Mouse (Mus musculus) embryonic facial prominence, embryonic 14.5 days (tissue): ENCODE measurements around the gene Ampd2. TPM values are rescaled to one million over a fixed set of nuclear protein-coding genes. Genes with fewer than 3 reads are reported as not detected.

Experiments used
- ATAC-seq: fragments of 200-750 bp; cut with Nextera tagmentation; 2 replicates; pipeline ENCODE4 v1.8.0; 2017; ENCODE audit warnings: low read depth, moderate number of reproducible peaks, moderate TSS enrichment
- DNase-seq: peaks from one replicate; pipeline ENCODE4 v3.0.0-alpha.2; 2015; ENCODE audit warnings: low spot score
- H3K27ac ChIP-seq: fragments of 300-500 bp; sonication (generic); replicated peaks from 2 replicates; pipeline ENCODE4 v1.5.1; 2014; ENCODE audit warnings: low read depth, mild to moderate bottlenecking, low read length, moderate library complexity
- H3K27me3 ChIP-seq: fragments of 300-500 bp; sonication (generic); replicated peaks from 2 replicates; pipeline ENCODE4 v1.6.1; 2014; ENCODE audit warnings: low read length; ENCODE audit not compliant: control insufficient read depth, insufficient read depth
- H3K36me3 ChIP-seq: fragments of 300-500 bp; sonication (generic); 2 replicates; pipeline ENCODE4 v1.6.1; 2014; ENCODE audit warnings: low read length, mixed read lengths; ENCODE audit not compliant: control insufficient read depth, insufficient read depth
- H3K4me1 ChIP-seq: fragments of 300-500 bp; sonication (generic); 2 replicates; pipeline ENCODE4 v1.6.1; 2014; ENCODE audit warnings: antibody characterized with exemption, low read length; ENCODE audit not compliant: control insufficient read depth, insufficient read depth
- H3K4me2 ChIP-seq: fragments of 300-500 bp; sonication (generic); 2 replicates; pipeline ENCODE4 v1.6.1; 2014; ENCODE audit warnings: low read depth, mild to moderate bottlenecking, low read length, moderate library complexity, mixed read lengths
- H3K4me3 ChIP-seq: fragments of 300-500 bp; sonication (generic); 2 replicates; pipeline ENCODE4 v1.5.1; 2014; ENCODE audit warnings: low read depth, mild to moderate bottlenecking, low read length
- H3K9ac ChIP-seq: fragments of 300-500 bp; sonication (generic); 2 replicates; pipeline ENCODE4 v1.6.1; 2014; ENCODE audit warnings: low read depth, mild to moderate bottlenecking, low read length, moderate library complexity, mixed read lengths
- H3K9me3 ChIP-seq: fragments of 300-500 bp; sonication (generic); 2 replicates; pipeline ENCODE4 v1.6.1; 2016; ENCODE audit warnings: low read length; ENCODE audit not compliant: control insufficient read depth
- WGBS: fragments of 180-500 bp; shearing (Covaris S2); extraction: QIAGEN DNeasy Blood & Tissue Kit; methylation state at CpG from one replicate; pipeline ENCODE4 v1.1.7; 2014; 5-methylcytosine and 5-hydroxymethylcytosine counted together
- polyA plus RNA-seq: library from polyadenylated mRNA; unstranded; fragments of >200 nt; fragmentation: Nextera tagmentation; extraction: Ambion mirVana; gene quantifications from 2 replicates; pipeline ENCODE4 v1.2.1, GENCODE M21; 2014

Gene Ampd2
- polyA plus RNA-seq, 1 experiment from 2014 or later: 31.6 TPM

- Histone ChIP-seq H3K9me3 (no peaks in the 10 kb centered on the region), H3K4me1 (peaks cover 47% of the 10 kb centered on the region), H3K4me2 (peak overlapping the region; percentile 100), H3K36me3 (peaks cover 7% of the 10 kb centered on the region; the same call in 1 of the 2 replicates), H3K27me3 (no peaks in the 10 kb centered on the region), H3K9ac (peak overlapping the region; percentile 76), H3K27ac (peak overlapping the region; percentile 89), H3K4me3 (peak overlapping the region; percentile 70)
- 14% methylated on average over 13 of the region's 13 CpGs for WGBS
- no peak for DNase-seq
- ATAC-seq: peak; percentile 4; the same call in 1 of the 2 replicates
Observed at GRCm38 (mm10) chr3:108084767-108085270, 1.6 kb downstream of the Ampd2 start.

GRCm38 (mm10) chr3:108083904-108084407, 2.5 kb downstream of the Ampd2 start:
- Histone ChIP-seq H3K4me1 (peaks cover 41% of the 10 kb centered on the region), H3K9me3 (no peaks in the 10 kb centered on the region), H3K36me3 (peaks cover 13% of the 10 kb centered on the region; the same call in 1 of the 2 replicates), H3K4me3 (no peak overlapping the region), H3K9ac (0 out of 2 replicates have a peak overlapping the region, but pooled peaks have one; percentile 76), H3K27me3 (no peaks in the 10 kb centered on the region), H3K4me2 (peak overlapping the region; percentile 100; the same call in 1 of the 2 replicates), H3K27ac (no peak overlapping the region)
- ATAC-seq (no peak), DNase-seq (no peak)
- 82% methylated on average over 4 of the region's 4 CpGs for WGBS

GRCm38 (mm10) chr3:108083161-108083560, 3.3 kb downstream of the Ampd2 start:
- Histone ChIP-seq H3K27me3 (no peaks in the 10 kb centered on the region), H3K9ac (no peak overlapping the region), H3K4me1 (peaks cover 35% of the 10 kb centered on the region), H3K4me3 (no peak overlapping the region), H3K36me3 (peaks cover 20% of the 10 kb centered on the region; the same call in 1 of the 2 replicates), H3K9me3 (no peaks in the 10 kb centered on the region), H3K27ac (no peak overlapping the region), H3K4me2 (no peak overlapping the region)
- WGBS: 39% methylated on average over 2 of the region's 2 CpGs
- DNase-seq (no peak), ATAC-seq (no peak)

- DNase-seq: no peak
Observed at GRCm38 (mm10) chr3:108082251-108082875, 4.1 kb downstream of the Ampd2 start.

GRCm38 (mm10) chr3:108081681-108082080, 4.8 kb downstream of the Ampd2 start:
- Histone ChIP-seq H3K9me3 (no peaks in the 10 kb centered on the region), H3K27ac (0 out of 2 replicates have a peak overlapping the region, but pooled peaks have one; percentile 6), H3K36me3 (peaks cover 34% of the 10 kb centered on the region), H3K4me2 (peak overlapping the region; percentile 10; the same call in 1 of the 2 replicates), H3K4me1 (peaks cover 25% of the 10 kb centered on the region), H3K27me3 (no peaks in the 10 kb centered on the region), H3K4me3 (no peak overlapping the region), H3K9ac (0 out of 2 replicates have a peak overlapping the region, but pooled peaks have one; percentile 25)
- WGBS: 64% methylated on average over 2 of the region's 4 CpGs
- DNase-seq (no peak), ATAC-seq (no peak)

More at GRCm38 (mm10) chr3:108082251-108082875, 4.1 kb downstream of the Ampd2 start:
- WGBS: 78% methylated on average over 1 of the region's 1 CpGs
- H3K36me3 ChIP-seq: peaks cover 28% of the 10 kb centered on the region
- ATAC-seq: no peak
- H3K27ac ChIP-seq: peak overlapping the region; percentile 39
- no peaks in the 10 kb centered on the region for H3K27me3 ChIP-seq
- H3K4me3 ChIP-seq: no peak overlapping the region
- no peaks in the 10 kb centered on the region for H3K9me3 ChIP-seq
- peaks cover 32% of the 10 kb centered on the region for H3K4me1 ChIP-seq
- H3K9ac ChIP-seq: 0 out of 2 replicates have a peak overlapping the region, but pooled peaks have one; percentile 37
- peak overlapping the region; percentile 10; the same call in 1 of the 2 replicates for H3K4me2 ChIP-seq

GRCm38 (mm10) chr3:108076836-108077235, 9.6 kb downstream of the Ampd2 start:
- H3K9ac ChIP-seq: no peak overlapping the region
- no peaks in the 10 kb centered on the region for H3K9me3 ChIP-seq
- no peaks in the 10 kb centered on the region for H3K27me3 ChIP-seq
- H3K4me3 ChIP-seq: no peak overlapping the region
- H3K4me2 ChIP-seq: no peak overlapping the region
- no peak overlapping the region for H3K27ac ChIP-seq
- 90% methylated on average over 2 of the region's 9 CpGs for WGBS
- ATAC-seq (no peak), DNase-seq (no peak)
- peaks cover 4% of the 10 kb centered on the region; the same call in 1 of the 2 replicates for H3K4me1 ChIP-seq
- peaks cover 77% of the 10 kb centered on the region for H3K36me3 ChIP-seq

GRCm38 (mm10) chr3:108072983-108073569, 13.4 kb downstream of the Ampd2 start:
- Histone ChIP-seq H3K4me2 (no peak overlapping the region), H3K36me3 (peaks cover 59% of the 10 kb centered on the region)

DNA sequence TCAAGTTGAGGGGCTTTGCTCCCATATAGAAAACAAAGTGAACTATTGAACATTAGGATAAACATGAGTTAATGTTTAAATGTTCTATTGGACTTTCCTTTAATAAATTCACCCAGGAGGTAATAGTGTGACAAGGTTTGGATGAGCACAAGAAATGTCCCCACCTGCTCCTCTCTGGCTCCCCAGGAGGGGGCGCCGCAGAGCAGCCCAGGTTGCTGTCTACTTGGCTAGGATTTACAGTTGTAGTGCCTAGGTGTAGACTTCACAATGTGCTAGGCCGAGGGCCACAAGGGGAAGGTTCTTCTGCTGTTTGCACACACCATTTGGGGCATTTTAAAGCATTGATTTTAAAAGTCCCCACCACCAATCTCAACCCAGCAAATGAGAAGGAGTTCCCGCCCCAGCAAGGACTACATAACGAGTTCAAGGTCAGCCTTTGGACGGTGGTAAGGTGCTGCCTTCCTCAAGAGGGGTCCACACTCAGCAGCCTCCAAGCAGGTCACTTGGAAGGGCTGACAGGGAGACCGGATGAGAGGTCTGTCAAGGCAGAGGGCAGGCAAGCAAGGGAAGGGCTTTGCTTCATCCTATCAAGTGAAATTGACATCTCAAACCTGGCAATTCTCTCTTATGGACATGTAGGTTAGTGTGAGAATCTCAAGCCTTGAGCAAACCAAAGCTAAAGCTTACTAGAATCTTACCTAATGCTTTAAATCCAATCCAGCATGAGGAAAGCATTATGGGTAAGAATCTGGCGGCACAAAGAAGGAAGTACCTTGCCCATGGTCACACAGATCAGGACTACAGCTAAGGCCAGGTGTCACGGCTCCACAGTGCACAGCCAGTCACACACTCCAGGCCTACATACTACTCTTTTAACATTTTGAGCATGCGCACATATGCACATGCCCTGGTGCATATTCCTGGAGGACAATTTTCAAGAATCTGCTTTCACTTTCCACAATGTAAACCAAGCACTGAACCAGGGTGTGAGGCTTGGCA, 15.9 kb downstream of the Ampd2 start:
- DNase-seq (no peak), ATAC-seq (no peak)
- no peak overlapping the region for H3K9ac ChIP-seq
- H3K4me3 ChIP-seq: no peak overlapping the region
- peaks cover 34% of the 10 kb centered on the region for H3K36me3 ChIP-seq
- WGBS: 64% methylated on average over 10 of the region's 10 CpGs
- no peaks in the 10 kb centered on the region for H3K4me1 ChIP-seq
- no peaks in the 10 kb centered on the region for H3K27me3 ChIP-seq
- no peak overlapping the region for H3K4me2 ChIP-seq
- H3K9me3 ChIP-seq: no peaks in the 10 kb centered on the region
- no peak overlapping the region for H3K27ac ChIP-seq

More at GRCm38 (mm10) chr3:108072983-108073569, 13.4 kb downstream of the Ampd2 start:
- Histone ChIP-seq H3K27ac (no peak overlapping the region), H3K9me3 (no peaks in the 10 kb centered on the region), H3K4me3 (no peak overlapping the region), H3K27me3 (no peaks in the 10 kb centered on the region), H3K4me1 (no peaks in the 10 kb centered on the region), H3K9ac (no peak overlapping the region)
- ATAC-seq (no peak), DNase-seq (no peak)
- WGBS: 73% methylated on average over 9 of the region's 10 CpGs
